Mouse (Mus musculus) hindbrain, embryonic 13.5 days (tissue): ENCODE data around the gene 4930455H04Rik. TPM values are rescaled to one million over a fixed set of nuclear protein-coding genes. Genes with fewer than 3 reads are reported as not detected.

ENCODE experiments used
- ATAC-seq: fragments of 200-750 bp; cut with Nextera tagmentation; 2 replicates; pipeline ENCODE4 v1.8.0; 2017; ENCODE audit warnings: moderate TSS enrichment; ENCODE audit not compliant: low FRiP score
- H3K27ac ChIP-seq: fragments of 300-500 bp; sonication (generic); 2 replicates; pipeline ENCODE4 v1.5.1; 2015; ENCODE audit warnings: inconsistent platforms, mild to moderate bottlenecking, moderate library complexity
- H3K27me3 ChIP-seq: fragments of 300-500 bp; sonication (generic); 2 replicates; pipeline ENCODE4 v1.6.1; 2015; ENCODE audit warnings: mild to moderate bottlenecking, inconsistent platforms
- H3K36me3 ChIP-seq: fragments of 300-500 bp; sonication (generic); 2 replicates; pipeline ENCODE4 v1.6.1; 2015; ENCODE audit warnings: mild to moderate bottlenecking, inconsistent platforms
- H3K4me1 ChIP-seq: fragments of 300-500 bp; sonication (generic); replicated peaks from 2 replicates; pipeline ENCODE4 v1.6.1; 2015; ENCODE audit warnings: inconsistent platforms
- H3K4me2 ChIP-seq: fragments of 300-500 bp; sonication (generic); 2 replicates; pipeline ENCODE4 v1.6.1; 2015; ENCODE audit warnings: inconsistent platforms, mild to moderate bottlenecking, moderate library complexity
- H3K4me3 ChIP-seq: fragments of 300-500 bp; sonication (generic); 2 replicates; pipeline ENCODE4 v1.5.1; 2015; ENCODE audit warnings: mild to moderate bottlenecking, inconsistent platforms
- H3K9ac ChIP-seq: fragments of 300-500 bp; sonication (generic); 2 replicates; pipeline ENCODE4 v1.6.1; 2015; ENCODE audit warnings: mild to moderate bottlenecking, inconsistent platforms
- H3K9me3 ChIP-seq: fragments of 300-500 bp; sonication (generic); 2 replicates; pipeline ENCODE4 v1.6.1; 2016; ENCODE audit warnings: inconsistent platforms
- WGBS: fragments of 180-500 bp; shearing (Covaris S2); methylation state at CpG from one replicate; pipeline ENCODE4 v1.1.7; 2015; 5-methylcytosine and 5-hydroxymethylcytosine counted together
- polyA plus RNA-seq: library from polyadenylated mRNA; unstranded; fragments of >200 nt; fragmentation: Nextera tagmentation; extraction: Ambion mirVana; gene quantifications from 2 replicates; pipeline ENCODE4 v1.2.1, GENCODE M21; 2015

The 4930455H04Rik gene
- polyA plus RNA-seq, 1 experiment from 2014 or later: not detected

- no peak for ATAC-seq
- Histone ChIP-seq H3K36me3 (no peaks in the 10 kb centered on the region), H3K4me1 (no peaks in the 10 kb centered on the region), H3K4me2 (no peak overlapping the region), H3K4me3 (no peak overlapping the region), H3K27me3 (no peaks in the 10 kb centered on the region), H3K9me3 (no peaks in the 10 kb centered on the region), H3K9ac (no peak overlapping the region), H3K27ac (no peak overlapping the region)
- 93% methylated on average over 3 of the region's 3 CpGs for WGBS
These were observed 16.6 kb upstream of the 4930455H04Rik start for GRCm38 (mm10) chr3:116951489-116951888.

GRCm38 (mm10) chr3:116952242-116952899, 15.7 kb upstream of the 4930455H04Rik start:
- ATAC-seq: no peak
- 85% methylated on average over 8 of the region's 8 CpGs for WGBS

DNA sequence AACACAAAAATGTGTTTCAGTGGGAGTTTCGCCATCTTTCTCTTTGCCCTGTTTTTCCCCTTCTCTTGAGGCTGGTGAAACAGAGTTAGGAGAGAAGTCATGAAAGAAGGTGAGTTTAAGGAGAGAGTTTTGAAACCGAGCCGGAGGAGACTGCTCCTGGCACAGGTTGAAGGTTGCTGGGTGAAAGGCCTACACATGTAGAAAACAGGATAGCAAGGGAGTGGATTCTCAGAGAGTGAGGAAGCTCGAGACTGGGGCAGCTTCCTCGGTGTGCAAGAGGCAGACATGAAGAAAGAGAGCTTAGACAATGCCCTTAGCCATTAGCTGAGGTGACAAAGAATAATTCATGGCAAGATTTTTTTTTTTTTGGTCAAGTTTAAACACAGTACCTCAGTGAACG, 14.7 kb upstream of the 4930455H04Rik start:
- 88% methylated on average over 6 of the region's 6 CpGs for WGBS
- no peaks in the 10 kb centered on the region for H3K9me3 ChIP-seq
- no peak for ATAC-seq
- no peak overlapping the region for H3K27ac ChIP-seq
- H3K9ac ChIP-seq: no peak overlapping the region
- no peaks in the 10 kb centered on the region for H3K27me3 ChIP-seq
- H3K4me3 ChIP-seq: no peak overlapping the region
- no peaks in the 10 kb centered on the region for H3K4me1 ChIP-seq
- no peaks in the 10 kb centered on the region for H3K36me3 ChIP-seq
- no peak overlapping the region for H3K4me2 ChIP-seq

More at GRCm38 (mm10) chr3:116952242-116952899, 15.7 kb upstream of the 4930455H04Rik start:
- Histone ChIP-seq H3K9ac (no peak overlapping the region), H3K9me3 (no peaks in the 10 kb centered on the region), H3K4me1 (no peaks in the 10 kb centered on the region), H3K36me3 (no peaks in the 10 kb centered on the region), H3K27me3 (no peaks in the 10 kb centered on the region), H3K4me2 (no peak overlapping the region), H3K4me3 (no peak overlapping the region), H3K27ac (no peak overlapping the region)

DNA sequence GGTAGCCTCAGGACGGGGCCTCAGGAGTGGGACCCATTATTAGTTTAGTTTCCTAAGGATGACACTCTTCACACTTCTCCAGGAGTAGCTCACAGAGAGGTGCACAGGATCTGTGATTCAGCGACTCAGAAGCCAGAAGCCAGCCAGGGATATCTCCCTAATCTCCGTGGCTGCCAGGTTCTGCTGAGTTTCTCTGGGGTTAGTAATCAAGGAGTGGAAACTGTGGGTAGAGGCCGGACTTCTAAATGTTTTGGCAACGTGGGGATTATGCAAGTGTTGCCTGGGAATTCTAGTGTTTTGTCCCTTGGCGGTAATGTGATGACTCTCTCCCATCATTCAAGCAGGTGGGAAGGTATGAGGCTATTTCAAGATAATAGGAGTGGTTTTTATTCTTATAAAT, 13.0 kb upstream of the 4930455H04Rik start:
- H3K27ac ChIP-seq: no peak overlapping the region
- no peak overlapping the region for H3K4me3 ChIP-seq
- 75% methylated on average over 6 of the region's 6 CpGs for WGBS
- H3K9ac ChIP-seq: no peak overlapping the region
- no peak for ATAC-seq
- H3K4me2 ChIP-seq: no peak overlapping the region
- H3K36me3 ChIP-seq: no peaks in the 10 kb centered on the region
- no peaks in the 10 kb centered on the region for H3K9me3 ChIP-seq
- H3K27me3 ChIP-seq: no peaks in the 10 kb centered on the region
- no peaks in the 10 kb centered on the region for H3K4me1 ChIP-seq

GRCm38 (mm10) chr3:116960414-116960813, 7.7 kb upstream of the 4930455H04Rik start:
- H3K4me2 ChIP-seq: no peak overlapping the region
- H3K4me3 ChIP-seq: no peak overlapping the region
- no peak for ATAC-seq
- H3K36me3 ChIP-seq: no peaks in the 10 kb centered on the region
- H3K9me3 ChIP-seq: no peaks in the 10 kb centered on the region
- H3K27ac ChIP-seq: no peak overlapping the region
- 68% methylated on average over 2 of the region's 2 CpGs for WGBS
- no peaks in the 10 kb centered on the region for H3K4me1 ChIP-seq
- H3K9ac ChIP-seq: no peak overlapping the region
- H3K27me3 ChIP-seq: no peaks in the 10 kb centered on the region

DNA sequence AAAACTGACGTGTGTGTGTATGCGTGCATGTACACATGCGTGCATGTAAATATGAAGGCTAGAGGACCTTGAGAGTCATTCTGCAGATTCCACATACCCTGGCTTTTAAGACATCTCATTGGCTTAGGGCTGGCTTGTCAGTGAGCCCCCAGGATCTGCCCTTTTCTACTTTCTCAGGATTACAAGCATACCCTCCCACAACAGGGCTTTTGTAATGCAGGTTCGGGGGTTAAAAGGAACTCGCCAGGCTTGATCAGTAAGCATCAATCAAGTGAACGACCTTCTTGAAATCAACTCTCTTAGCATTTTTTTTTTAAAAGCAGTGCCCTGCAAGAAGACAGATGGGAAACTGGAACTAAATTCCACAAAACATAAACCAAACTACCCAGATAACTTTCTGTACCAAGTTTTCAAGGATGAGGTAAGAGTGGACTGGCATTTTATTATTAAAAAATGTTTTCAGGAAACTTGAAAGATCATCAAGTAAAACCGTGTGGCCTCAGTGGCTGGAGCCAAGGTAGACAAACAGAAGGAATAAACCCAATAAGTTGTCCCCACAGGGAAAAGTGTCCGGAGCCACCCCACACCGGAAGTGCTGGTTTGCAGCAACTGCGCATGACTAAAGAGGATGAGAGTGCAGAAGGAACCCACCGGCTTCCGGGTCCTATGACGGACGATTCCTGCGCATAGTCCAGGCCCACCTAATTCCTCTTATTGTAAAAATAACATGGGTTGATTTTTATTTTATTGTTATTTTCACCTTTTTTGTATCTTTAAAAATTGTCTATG, 6.5 kb upstream of the 4930455H04Rik start:
- H3K27me3 ChIP-seq: no peaks in the 10 kb centered on the region
- H3K4me3 ChIP-seq: no peak overlapping the region
- no peak overlapping the region for H3K9ac ChIP-seq
- 64% methylated on average over 15 of the region's 15 CpGs for WGBS
- H3K36me3 ChIP-seq: no peaks in the 10 kb centered on the region
- H3K4me1 ChIP-seq: no peaks in the 10 kb centered on the region
- H3K9me3 ChIP-seq: no peaks in the 10 kb centered on the region
- ATAC-seq: no peak
- H3K4me2 ChIP-seq: no peak overlapping the region
- no peak overlapping the region for H3K27ac ChIP-seq

DNA sequence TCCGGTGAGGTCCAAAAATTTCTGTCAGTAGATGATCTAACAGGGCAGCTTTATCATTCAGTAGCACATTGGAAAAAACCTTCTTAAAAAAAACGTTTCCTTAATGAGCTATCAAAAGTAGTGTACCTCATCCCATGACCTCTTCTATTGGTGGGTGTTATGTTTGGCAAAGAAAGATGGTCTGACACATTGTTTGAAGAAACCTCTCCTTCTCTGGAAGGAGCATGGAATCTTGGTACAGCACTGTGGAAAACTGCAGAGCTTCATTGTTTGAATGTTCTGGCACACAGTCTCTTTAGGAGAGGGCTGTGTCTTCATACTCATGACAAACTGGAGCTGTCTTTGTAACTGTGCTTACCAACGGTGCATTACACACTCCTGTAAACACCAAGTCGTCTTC, 4.9 kb upstream of the 4930455H04Rik start:
- H3K36me3 ChIP-seq: no peaks in the 10 kb centered on the region
- no peaks in the 10 kb centered on the region for H3K9me3 ChIP-seq
- no peak overlapping the region for H3K4me2 ChIP-seq
- no peak for ATAC-seq
- H3K27ac ChIP-seq: no peak overlapping the region
- 0 out of 2 replicates have a peak, but pooled peaks cover 3% of the 10 kb centered on the region for H3K27me3 ChIP-seq
- 79% methylated on average over 4 of the region's 4 CpGs for WGBS
- H3K4me1 ChIP-seq: peaks cover 5% of the 10 kb centered on the region
- H3K4me3 ChIP-seq: no peak overlapping the region
- no peak overlapping the region for H3K9ac ChIP-seq

GRCm38 (mm10) chr3:116964426-116964825, 3.6 kb upstream of the 4930455H04Rik start:
- ATAC-seq: no peak
- Histone ChIP-seq H3K27me3 (0 out of 2 replicates have a peak, but pooled peaks cover 3% of the 10 kb centered on the region), H3K9me3 (no peaks in the 10 kb centered on the region), H3K9ac (no peak overlapping the region), H3K27ac (no peak overlapping the region), H3K4me2 (no peak overlapping the region), H3K36me3 (no peaks in the 10 kb centered on the region), H3K4me1 (peaks cover 9% of the 10 kb centered on the region), H3K4me3 (no peak overlapping the region)
- WGBS: 93% methylated on average over 9 of the region's 9 CpGs

GRCm38 (mm10) chr3:116966225-116966624, 1.8 kb upstream of the 4930455H04Rik start:
- no peak overlapping the region for H3K4me2 ChIP-seq

GRCm38 (mm10) chr3:116966800-116967199, 1.3 kb upstream of the 4930455H04Rik start:
- ATAC-seq: no peak
- Histone ChIP-seq H3K9me3 (no peaks in the 10 kb centered on the region), H3K4me3 (0 out of 2 replicates have a peak overlapping the region, but pooled peaks have one; percentile 0), H3K4me2 (peak overlapping the region; percentile 30; the same call in 1 of the 2 replicates), H3K9ac (no peak overlapping the region), H3K36me3 (no peaks in the 10 kb centered on the region), H3K27me3 (0 out of 2 replicates have a peak, but pooled peaks cover 3% of the 10 kb centered on the region), H3K4me1 (peaks cover 9% of the 10 kb centered on the region), H3K27ac (no peak overlapping the region)
- WGBS: 63% methylated on average over 6 of the region's 6 CpGs

More at GRCm38 (mm10) chr3:116966225-116966624, 1.8 kb upstream of the 4930455H04Rik start:
- H3K27me3 ChIP-seq: 0 out of 2 replicates have a peak, but pooled peaks cover 3% of the 10 kb centered on the region
- no peaks in the 10 kb centered on the region for H3K9me3 ChIP-seq
- no peak overlapping the region for H3K9ac ChIP-seq
- H3K36me3 ChIP-seq: no peaks in the 10 kb centered on the region
- peaks cover 9% of the 10 kb centered on the region for H3K4me1 ChIP-seq
- H3K4me3 ChIP-seq: no peak overlapping the region
- H3K27ac ChIP-seq: no peak overlapping the region
- 23% methylated on average over 4 of the region's 4 CpGs for WGBS
- ATAC-seq: peak; percentile 72

- no peak for ATAC-seq
- 86% methylated on average over 6 of the region's 6 CpGs for WGBS
- H3K4me1 ChIP-seq: peaks cover 9% of the 10 kb centered on the region
- H3K4me3 ChIP-seq: no peak overlapping the region
- no peaks in the 10 kb centered on the region for H3K9me3 ChIP-seq
- H3K27ac ChIP-seq: no peak overlapping the region
- peak overlapping the region; percentile 30 for H3K4me2 ChIP-seq
- H3K36me3 ChIP-seq: no peaks in the 10 kb centered on the region
- 0 out of 2 replicates have a peak, but pooled peaks cover 3% of the 10 kb centered on the region for H3K27me3 ChIP-seq
- no peak overlapping the region for H3K9ac ChIP-seq
These were observed 631 bp upstream of the 4930455H04Rik start for GRCm38 (mm10) chr3:116967436-116967835.

GRCm38 (mm10) chr3:116968540-116968997, 502 bp downstream of the 4930455H04Rik start, which contains the start of gene Palmd:
Gene Palmd (minus strand): TSS chr3:116968987.
- H3K9ac ChIP-seq: peak within 1 kb of the TSS; percentile 71
- H3K4me3 ChIP-seq: peak within 1 kb of the TSS; percentile 46
- H3K27ac ChIP-seq: peak within 1 kb of the TSS; percentile 79
- peak within 1 kb of the TSS; percentile 68 for H3K4me2 ChIP-seq
- H3K36me3 ChIP-seq: no peaks in the 10 kb centered on the region
- peaks cover 9% of the 10 kb centered on the region for H3K4me1 ChIP-seq
- H3K27me3 ChIP-seq: 0 out of 2 replicates have a peak, but pooled peaks cover 3% of the 10 kb centered on the region
- H3K9me3 ChIP-seq: no peaks in the 10 kb centered on the region
- peak; percentile 91 for ATAC-seq
- 6% methylated on average over 17 of the region's 17 CpGs for WGBS
